Mouse (Mus musculus) CH12.LX (cell line): ENCODE results near the gene Bmp8a. TPM values are rescaled to one million over a fixed set of nuclear protein-coding genes. Genes with fewer than 3 reads are reported as not detected.
A peak's percentile ranks its signal among the peaks of the same experiment; 100 is the strongest.

ENCODE experiments used
- DNase-seq: peaks from one replicate; pipeline ENCODE4 v3.0.0-alpha.2; 2013; ENCODE audit errors: extremely low read depth
- H3K27ac ChIP-seq: 2 replicates; pipeline ENCODE4 v1.5.1; 2012; ENCODE audit warnings: low read depth, mild to moderate bottlenecking, control low read depth, moderate library complexity; ENCODE audit not compliant: insufficient read depth
- H3K27me3 ChIP-seq: replicated peaks from 2 replicates; pipeline ENCODE3; 2012; ENCODE audit warnings: inconsistent platforms
- H3K36me3 ChIP-seq, 2 experiments: replicated peaks in 1 of 2; 2 replicates each; pipeline versions ENCODE3 to v1.6.1; 2012; ENCODE audit warnings: inconsistent platforms in 1 of 2, low read length in 1 of 2, mild to moderate bottlenecking in 1 of 2, mixed read lengths in 1 of 2, moderate library complexity in 1 of 2; ENCODE audit not compliant: control insufficient read depth in 1 of 2, insufficient read depth in 1 of 2
- H3K4me1 ChIP-seq, 2 experiments: 2 replicates each; pipeline ENCODE4 v1.6.1; 2012; ENCODE audit warnings: inconsistent platforms in 1 of 2, moderate library complexity in 1 of 2; ENCODE audit not compliant: insufficient read depth in 2 of 2, control insufficient read depth in 1 of 2
- H3K4me2 ChIP-seq: 2 replicates; pipeline ENCODE4 v1.6.1; 2012; ENCODE audit warnings: low read depth, mild to moderate bottlenecking, control low read depth; ENCODE audit not compliant: poor library complexity, insufficient read depth, severe bottlenecking
- H3K4me3 ChIP-seq, 3 experiments: fragments of 150-350 bp in 1 of 3; sonication (generic) in 1 of 3; replicated peaks in 1 of 3; 2 replicates each; pipeline versions ENCODE3 to v1.5.1; 2011 to 2012; ENCODE audit warnings: low read depth in 2 of 3, low read length in 2 of 3, mild to moderate bottlenecking in 2 of 3, moderate library complexity in 2 of 3, control low read depth in 1 of 3, improper control_type of control experiment in 1 of 3, inconsistent platforms in 1 of 3, mixed read lengths in 1 of 3; ENCODE audit not compliant: poor library complexity in 1 of 3
- H3K79me2 ChIP-seq: replicated peaks from 2 replicates; pipeline ENCODE4 v1.6.1; 2012; ENCODE audit warnings: mild to moderate bottlenecking, moderate library complexity; ENCODE audit not compliant: control insufficient read depth, poor library complexity, insufficient read depth, severe bottlenecking; ENCODE audit errors: extremely low read depth
- H3K9ac ChIP-seq: 2 replicates; pipeline ENCODE4 v1.6.1; 2012; ENCODE audit warnings: low read depth, mild to moderate bottlenecking, control low read depth, moderate library complexity; ENCODE audit not compliant: insufficient read depth
- H3K9me3 ChIP-seq: replicated peaks from 2 replicates; pipeline ENCODE3; 2012; ENCODE audit warnings: low read length, inconsistent platforms, mixed read lengths
- BHLHE40 ChIP-seq: IDR thresholded peaks from 2 replicates; pipeline ENCODE4 v1.6.1; 2011; ENCODE audit warnings: mild to moderate bottlenecking, low read depth, low read length, improper control_type of control experiment
- CHD1 ChIP-seq: IDR thresholded peaks from 2 replicates; pipeline ENCODE4 v1.6.1; 2012; ENCODE audit warnings: low read depth, low read length, improper control_type of control experiment, inconsistent platforms
- CHD2 ChIP-seq: IDR thresholded peaks from 2 replicates; pipeline ENCODE4 v1.6.1; 2011; ENCODE audit warnings: low read length, improper control_type of control experiment
- CTCF ChIP-seq, 2 experiments: IDR thresholded peaks in 1 of 2; conservative IDR thresholded peaks in 1 of 2; 2 replicates each; pipeline ENCODE4 v1.5.1; 2011 to 2012; ENCODE audit warnings: low read depth in 2 of 2, low read length in 2 of 2, improper control_type of control experiment in 1 of 2, inconsistent platforms in 1 of 2, mild to moderate bottlenecking in 1 of 2, moderate library complexity in 1 of 2
- E2F4 ChIP-seq: IDR thresholded peaks from 2 replicates; pipeline ENCODE4 v1.6.1; 2011; ENCODE audit warnings: low read depth, low read length, improper control_type of control experiment; ENCODE audit not compliant: insufficient replicate concordance
- ELF1 ChIP-seq: IDR thresholded peaks from 2 replicates; pipeline ENCODE4 v1.6.1; 2014; ENCODE audit warnings: low read depth, mild to moderate bottlenecking, inconsistent platforms, low read length, improper control_type of control experiment
- EP300 ChIP-seq: IDR thresholded peaks from 2 replicates; pipeline ENCODE4 v1.6.1; 2011; ENCODE audit warnings: low read length, improper control_type of control experiment
- ETS1 ChIP-seq: conservative IDR thresholded peaks from 2 replicates; pipeline ENCODE4 v1.6.1; 2012; ENCODE audit warnings: low read depth, mild to moderate bottlenecking, inconsistent platforms, low read length, improper control_type of control experiment, moderate library complexity
- GABPA ChIP-seq: IDR thresholded peaks from 2 replicates; pipeline ENCODE4 v1.6.1; 2012; ENCODE audit warnings: low read depth, low read length, improper control_type of control experiment, inconsistent platforms; ENCODE audit not compliant: insufficient replicate concordance
- HCFC1 ChIP-seq: IDR thresholded peaks from 2 replicates; pipeline ENCODE4 v1.6.1; 2012; ENCODE audit warnings: low read depth, mild to moderate bottlenecking, inconsistent platforms, low read length, improper control_type of control experiment
- IRF4 ChIP-seq: IDR thresholded peaks from 2 replicates; pipeline ENCODE4 v1.6.1; 2014; ENCODE audit warnings: low read depth, mild to moderate bottlenecking, inconsistent platforms, low read length, improper control_type of control experiment
- JUN ChIP-seq: IDR thresholded peaks from 2 replicates; pipeline ENCODE4 v1.6.1; 2011; ENCODE audit warnings: low read depth, mild to moderate bottlenecking, low read length, improper control_type of control experiment, moderate library complexity; ENCODE audit not compliant: insufficient read depth
- JUND ChIP-seq: conservative IDR thresholded peaks from 2 replicates; pipeline ENCODE4 v1.6.1; 2011; ENCODE audit warnings: low read depth, low read length, improper control_type of control experiment
- KAT2A ChIP-seq: IDR thresholded peaks from 2 replicates; pipeline ENCODE4 v1.6.1; 2012; ENCODE audit warnings: low read length, improper control_type of control experiment, inconsistent platforms; ENCODE audit not compliant: insufficient replicate concordance
- MAFK ChIP-seq: IDR thresholded peaks from 2 replicates; pipeline ENCODE4 v1.6.1; 2011; ENCODE audit warnings: low read length, improper control_type of control experiment; ENCODE audit not compliant: insufficient replicate concordance
- MAX ChIP-seq: IDR thresholded peaks from 2 replicates; pipeline ENCODE4 v1.6.1; 2011; ENCODE audit warnings: low read length, improper control_type of control experiment
- MAZ ChIP-seq: IDR thresholded peaks from 2 replicates; pipeline ENCODE4 v1.6.1; 2012; ENCODE audit warnings: low read depth, mild to moderate bottlenecking, inconsistent platforms, low read length, improper control_type of control experiment, moderate library complexity
- MEF2A ChIP-seq: IDR thresholded peaks from 2 replicates; pipeline ENCODE4 v1.6.1; 2014; ENCODE audit warnings: low read depth, mild to moderate bottlenecking, inconsistent platforms, low read length, improper control_type of control experiment, borderline replicate concordance
- MXI1 ChIP-seq: IDR thresholded peaks from 2 replicates; pipeline ENCODE4 v1.6.1; 2011; ENCODE audit warnings: mild to moderate bottlenecking, low read depth, low read length, improper control_type of control experiment
- MYC ChIP-seq: IDR thresholded peaks from 2 replicates; pipeline ENCODE4 v1.6.1; 2011; ENCODE audit warnings: low read depth, mild to moderate bottlenecking, improper control_type of control experiment, low read length
- NELFE ChIP-seq: IDR thresholded peaks from 2 replicates; pipeline ENCODE4 v1.6.1; 2011; ENCODE audit warnings: low read depth, low read length, improper control_type of control experiment
- NRF1 ChIP-seq: IDR thresholded peaks from 2 replicates; pipeline ENCODE4 v1.6.1; 2014; ENCODE audit warnings: low read depth, mild to moderate bottlenecking, inconsistent platforms, low read length, improper control_type of control experiment, moderate library complexity
- PAX5 ChIP-seq: IDR thresholded peaks from 2 replicates; pipeline ENCODE4 v1.6.1; 2012; ENCODE audit warnings: low read length, inconsistent platforms, mixed read lengths
- POLR2A ChIP-seq: IDR thresholded peaks from 2 replicates; pipeline ENCODE4 v1.6.1; 2011; ENCODE audit warnings: low read depth, mild to moderate bottlenecking, improper control_type of control experiment, low read length
- POLR2AphosphoS2 ChIP-seq: IDR thresholded peaks from 2 replicates; pipeline ENCODE4 v1.6.1; 2011; ENCODE audit warnings: low read depth, low read length, improper control_type of control experiment
- RAD21 ChIP-seq: IDR thresholded peaks from 2 replicates; pipeline ENCODE4 v1.6.1; 2011; ENCODE audit warnings: low read depth, mild to moderate bottlenecking, low read length, improper control_type of control experiment, moderate library complexity
- RCOR1 ChIP-seq: conservative IDR thresholded peaks from 2 replicates; pipeline ENCODE4 v1.6.1; 2012; ENCODE audit warnings: low read depth, mild to moderate bottlenecking, inconsistent platforms, low read length, improper control_type of control experiment
- SIN3A ChIP-seq: IDR thresholded peaks from 2 replicates; pipeline ENCODE4 v1.6.1; 2012; ENCODE audit warnings: low read length, improper control_type of control experiment, inconsistent platforms
- SMC3 ChIP-seq: IDR thresholded peaks from 2 replicates; pipeline ENCODE4 v1.6.1; 2011; ENCODE audit warnings: low read depth, low read length, improper control_type of control experiment
- TBP ChIP-seq: conservative IDR thresholded peaks from 2 replicates; pipeline ENCODE4 v1.6.1; 2011; ENCODE audit warnings: low read depth, low read length, improper control_type of control experiment
- TCF12 ChIP-seq: IDR thresholded peaks from 2 replicates; pipeline ENCODE4 v1.6.1; 2014; ENCODE audit warnings: low read depth, mild to moderate bottlenecking, inconsistent platforms, low read length, improper control_type of control experiment
- UBTF ChIP-seq: IDR thresholded peaks from 2 replicates; pipeline ENCODE4 v1.6.1; 2012; ENCODE audit warnings: low read depth, mild to moderate bottlenecking, inconsistent platforms, low read length, improper control_type of control experiment, moderate library complexity
- USF1 ChIP-seq: IDR thresholded peaks from 2 replicates; pipeline ENCODE4 v1.6.1; 2014; ENCODE audit warnings: low read depth, mild to moderate bottlenecking, inconsistent platforms, low read length, improper control_type of control experiment
- USF2 ChIP-seq: conservative IDR thresholded peaks from 2 replicates; pipeline ENCODE4 v1.6.1; 2011; ENCODE audit warnings: low read depth, low read length, improper control_type of control experiment
- ZC3H11A ChIP-seq: IDR thresholded peaks from 2 replicates; pipeline ENCODE4 v1.6.1; 2012; ENCODE audit warnings: low read depth, mild to moderate bottlenecking, inconsistent platforms, low read length, improper control_type of control experiment
- ZKSCAN1 ChIP-seq: IDR thresholded peaks from 2 replicates; pipeline ENCODE4 v1.6.1; 2012; ENCODE audit warnings: low read depth, inconsistent platforms, low read length, improper control_type of control experiment, borderline replicate concordance
- ZMIZ1 ChIP-seq: IDR thresholded peaks from 2 replicates; pipeline ENCODE4 v1.6.1; 2012; ENCODE audit warnings: low read depth, mild to moderate bottlenecking, inconsistent platforms, low read length, improper control_type of control experiment
- ZNF384 ChIP-seq: IDR thresholded peaks from 2 replicates; pipeline ENCODE4 v1.6.1; 2012; ENCODE audit warnings: low read depth, low read length, improper control_type of control experiment, inconsistent platforms
- dilution Hi-C: fragments of 300-500 bp; cut with MboI; formaldehyde crosslinking; loops from 2 replicates; pipeline ENCODE4 v1.14.3; 2020; ENCODE audit warnings: low sequenced_read_pairs; ENCODE audit not compliant: extremely low pct_unique_long_range_greater_than_20kb, extremely low pct_ligation_motif_present
- in situ Hi-C: fragments of 300-500 bp; cut with MboI; formaldehyde crosslinking; loops from 3 replicates; pipeline ENCODE4 v1.14.3; 2019; ENCODE audit warnings: low sequenced_read_pairs, low pct_ligation_motif_present, low pct_unique_long_range_greater_than_20kb, mixed read lengths
- polyA plus RNA-seq: library from polyadenylated mRNA; unstranded; fragments of >175 nt; gene quantifications from 2 replicates; pipeline ENCODE4 v1.2.1, GENCODE M21; 2012; ENCODE audit warnings: low read depth; ENCODE audit not compliant: insufficient read length
- total RNA-seq, 2 experiments: library from RNA; depleted of rRNA; stranded (reverse); fragments of 300-350 nt in 1 of 2; fragments of >200 nt in 1 of 2; gene quantifications; 2 replicates each; pipeline ENCODE4 v1.2.3; 2012 to 2014

The Bmp8a gene
- total and polyA plus RNA-seq, 3 experiments = 0.30 to 0.76 (median 0.68) TPM

GRCm38 (mm10) chr4:123363555-123363954 lies 20.5 kb upstream of the Bmp8a start:
- H3K4me1 ChIP-seq = peaks cover 3 to 30% of the 10 kb centered on the region in 2 experiments; a peak in 2 of 4 replicates
- no peak overlapping the region for H3K4me2 ChIP-seq
- TF ChIP-seq ZC3H11A = no peak
- 0 out of 2 replicates have a peak, but pooled peaks have one; percentile 37 for TF ChIP-seq MAFK
- TF ChIP-seq TCF12 = no peak
- TF ChIP-seq PAX5 = no peak
- TF ChIP-seq SIN3A = no peak
- TF ChIP-seq IRF4 = peak; percentile 94
- TF ChIP-seq GABPA = no peak
- TF ChIP-seq HCFC1 = no peak
- TF ChIP-seq USF1 = no peak
- TF ChIP-seq JUN = peak; percentile 93
- no peak for TF ChIP-seq POLR2A
- 0 out of 2 replicates have a peak, but pooled peaks have one; percentile 30 for TF ChIP-seq MYC
- no peak for TF ChIP-seq MAZ
- TF ChIP-seq SMC3 = no peak
- TF ChIP-seq ELF1 = peak; percentile 78
- TF ChIP-seq ZMIZ1 = no peak
- 0 out of 2 replicates have a peak, but pooled peaks have one; percentile 24 for TF ChIP-seq CHD2
- TF ChIP-seq ZKSCAN1 = no peak
- no peak for TF ChIP-seq USF2
- no peak for TF ChIP-seq NRF1
- TF ChIP-seq KAT2A = no peak
- peak; percentile 83 for TF ChIP-seq MEF2A
- TF ChIP-seq RAD21 = no peak
- TF ChIP-seq CTCF (conservative IDR thresholded peaks at IDR 0.05 in 1 of 2, IDR thresholded peaks at IDR 0.05 in 1 of 2; ENCODE audit: low read depth in 2 of 2, low read length in 2 of 2) = no peak
- no peak for TF ChIP-seq RCOR1
- no peak for TF ChIP-seq POLR2AphosphoS2
- peak; percentile 75 for TF ChIP-seq ETS1
- no peak for TF ChIP-seq MAX
- no peak for TF ChIP-seq E2F4
- no peak for TF ChIP-seq CHD1
- peak; percentile 95 for TF ChIP-seq JUND
- peak; percentile 93 for TF ChIP-seq EP300
- TF ChIP-seq TBP = 0 out of 2 replicates have a peak, but pooled peaks have one; percentile 32
- TF ChIP-seq NELFE = no peak
- no peak for TF ChIP-seq UBTF
- TF ChIP-seq MXI1 = no peak
- peak; percentile 84 for TF ChIP-seq BHLHE40
- TF ChIP-seq ZNF384 = no peak
- H3K4me3 ChIP-seq = no peak overlapping the region
- no peaks in the 10 kb centered on the region for H3K9me3 ChIP-seq
- in situ Hi-C loops (no loop called here), dilution Hi-C loops (no loop called here)
- H3K27ac ChIP-seq = no peak overlapping the region
- peak; percentile 75 for DNase-seq
- H3K79me2 ChIP-seq = no peaks in the 10 kb centered on the region
- H3K36me3 ChIP-seq = peaks cover 41 to 82% of the 10 kb centered on the region in 2 experiments
- no peak overlapping the region for H3K9ac ChIP-seq
- H3K27me3 ChIP-seq = no peaks in the 10 kb centered on the region
